Mouse (Mus musculus): ENCODE results near the gene Itgb2.

DNA sequence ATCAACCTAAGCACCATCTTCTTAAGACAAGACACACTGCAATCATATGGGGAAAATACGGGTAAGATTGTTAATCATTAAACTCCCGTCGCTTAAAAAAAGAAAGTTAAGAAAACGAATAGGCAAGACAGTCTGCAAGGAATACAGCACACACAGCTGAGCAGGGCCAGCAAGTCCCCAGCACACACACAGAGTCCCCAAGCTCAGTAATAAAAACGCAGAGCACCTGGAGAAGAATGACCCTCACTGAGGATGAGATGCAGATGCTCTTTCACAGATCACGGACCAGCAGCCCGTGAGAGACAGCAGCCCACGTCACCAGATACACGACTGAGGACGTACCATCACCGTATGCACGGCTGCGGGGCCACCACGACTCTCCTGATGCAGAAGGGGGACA is 29.4 kb upstream of the Itgb2 start:
- TF ChIP-seq CTCF (IDR thresholded peaks at IDR 0.05; ENCODE audit: borderline replicate concordance, control insufficient read depth, extremely low read depth, insufficient read depth, low read length, poor library complexity) = no peak
- TF ChIP-seq POLR2A (IDR thresholded peaks at IDR 0.05; ENCODE audit: control insufficient read depth, extremely low read depth, insufficient read depth, low read length, poor library complexity) = no peak

Data from thymus, adult 2 months (tissue).